Mouse (Mus musculus) hindbrain, embryonic 15.5 days (tissue): ENCODE measurements around the gene Cdk1. TPM values are rescaled to one million over a fixed set of nuclear protein-coding genes. Genes with fewer than 3 reads are reported as not detected.

ENCODE experiments used
- ATAC-seq: fragments of 200-750 bp; cut with Nextera tagmentation; 2 replicates; pipeline ENCODE4 v1.8.0; 2017; ENCODE audit warnings: low read depth, moderate number of reproducible peaks, moderate TSS enrichment; ENCODE audit not compliant: low FRiP score
- H3K27ac ChIP-seq: fragments of 300-500 bp; sonication (generic); replicated peaks from 2 replicates; pipeline ENCODE4 v1.5.1; 2015; ENCODE audit warnings: mild to moderate bottlenecking, inconsistent platforms
- H3K27me3 ChIP-seq: fragments of 300-500 bp; sonication (generic); 2 replicates; pipeline ENCODE4 v1.6.1; 2015; ENCODE audit warnings: control low read depth, inconsistent platforms
- H3K36me3 ChIP-seq: fragments of 300-500 bp; sonication (generic); 2 replicates; pipeline ENCODE4 v1.6.1; 2015; ENCODE audit warnings: control low read depth, inconsistent platforms
- H3K4me1 ChIP-seq: fragments of 300-500 bp; sonication (generic); replicated peaks from 2 replicates; pipeline ENCODE4 v1.6.1; 2015; ENCODE audit warnings: control low read depth, inconsistent platforms
- H3K4me2 ChIP-seq: fragments of 300-500 bp; sonication (generic); 2 replicates; pipeline ENCODE4 v1.6.1; 2015; ENCODE audit warnings: moderate library complexity, mild to moderate bottlenecking, inconsistent platforms
- H3K4me3 ChIP-seq: fragments of 300-500 bp; sonication (generic); 2 replicates; pipeline ENCODE4 v1.5.1; 2015; ENCODE audit warnings: mild to moderate bottlenecking, inconsistent platforms
- H3K9ac ChIP-seq: fragments of 300-500 bp; sonication (generic); 2 replicates; pipeline ENCODE4 v1.6.1; 2015; ENCODE audit warnings: inconsistent platforms
- H3K9me3 ChIP-seq: fragments of 300-500 bp; sonication (generic); 2 replicates; pipeline ENCODE4 v1.6.1; 2016; ENCODE audit warnings: control low read depth, inconsistent platforms
- WGBS: fragments of 180-500 bp; shearing (Covaris S2); methylation state at CpG from one replicate; pipeline ENCODE4 v1.1.7; 2015; 5-methylcytosine and 5-hydroxymethylcytosine counted together
- polyA plus RNA-seq: library from polyadenylated mRNA; unstranded; fragments of >200 nt; fragmentation: Nextera tagmentation; extraction: Ambion mirVana; gene quantifications from 2 replicates; pipeline ENCODE4 v1.2.1, GENCODE M21; 2015

Gene Cdk1
- 77.9 and 99.6 TPM in 2 replicates for polyA plus RNA-seq

DNA sequence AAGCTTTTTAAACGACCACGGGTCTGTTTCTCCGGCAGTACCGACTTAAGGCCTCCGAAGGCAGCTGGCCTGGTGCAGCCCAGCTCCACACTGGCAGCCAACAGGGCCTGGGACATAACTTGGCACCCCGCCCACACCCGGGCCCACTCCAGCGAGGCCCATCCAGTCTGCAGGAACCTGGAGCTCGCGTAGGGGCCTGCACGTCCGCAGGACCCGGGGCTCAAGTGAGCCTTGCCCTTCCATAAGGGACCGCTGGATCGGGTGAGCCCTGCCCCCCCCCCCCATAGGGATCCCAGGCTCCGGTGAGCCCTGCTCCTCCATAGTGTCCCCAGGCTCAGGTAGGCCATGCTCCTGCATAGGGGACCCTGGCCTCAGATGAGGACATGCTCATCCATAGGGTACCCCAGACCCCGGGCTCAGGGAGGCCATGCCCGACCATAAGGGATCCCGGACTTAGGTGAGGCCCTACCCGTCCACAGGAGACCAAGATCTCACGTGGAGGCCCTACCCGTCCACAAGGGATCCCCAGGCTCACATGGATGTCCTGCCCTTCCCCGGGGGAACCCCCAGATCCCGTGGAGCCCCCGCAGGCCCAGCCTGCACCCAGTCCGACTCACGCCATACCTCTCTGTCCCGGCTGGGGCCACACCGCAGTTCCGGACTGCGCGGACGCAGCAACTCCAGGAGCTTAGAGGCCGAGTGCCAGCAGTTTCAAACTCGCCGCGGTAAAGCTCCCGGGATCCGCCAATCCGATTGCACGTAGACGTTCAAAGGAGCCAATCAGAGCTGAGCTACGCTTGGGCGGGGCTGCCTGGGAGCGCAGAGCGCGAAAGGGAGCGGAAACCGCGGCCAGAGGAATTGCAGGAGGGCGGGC lies at the start of gene Cdk1:
Cdk1 (minus strand) TSS at position 727 of the 874 bp plus-strand sequence.
- under 1% methylated on average over 51 of the region's 51 CpGs for WGBS

DNA sequence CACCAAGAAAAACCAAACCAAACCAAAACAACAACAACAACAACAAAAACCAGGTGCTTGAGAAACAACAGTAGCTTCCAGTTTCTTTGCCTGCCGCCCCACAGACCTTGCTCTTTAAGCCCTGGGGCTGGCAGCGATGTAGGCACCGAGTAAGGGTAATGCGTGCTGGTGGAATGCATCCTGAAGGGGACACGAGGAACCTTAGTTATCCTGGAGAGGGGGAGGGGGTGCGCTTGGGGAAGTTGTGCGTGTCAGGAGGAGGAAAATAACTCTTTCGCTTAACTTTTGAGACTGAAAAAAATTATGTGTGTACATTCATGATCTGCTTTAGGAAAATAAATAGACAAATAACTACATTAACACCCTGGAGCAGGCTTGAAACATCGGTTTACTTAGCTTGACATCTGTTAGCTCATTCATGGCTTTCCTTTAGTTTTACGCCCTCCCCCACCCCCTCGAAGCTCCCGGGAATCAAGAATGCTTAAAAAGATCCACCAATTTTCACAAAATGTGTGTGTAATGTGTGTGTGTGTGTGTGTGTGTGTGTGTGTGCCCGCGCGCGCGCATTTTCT lies 47.2 kb upstream of the Cdk1 start:
- peak overlapping the region; percentile 76 for H3K4me3 ChIP-seq
- no peaks in the 10 kb centered on the region for H3K36me3 ChIP-seq
- peak overlapping the region; percentile 100 for H3K4me2 ChIP-seq
- H3K27ac ChIP-seq: no peak overlapping the region
- H3K9me3 ChIP-seq: no peaks in the 10 kb centered on the region
- H3K27me3 ChIP-seq: peaks cover 39% of the 10 kb centered on the region
- WGBS: 2% methylated on average over 17 of the region's 17 CpGs
- peak overlapping the region; percentile 46; the same call in 1 of the 2 replicates for H3K9ac ChIP-seq
- no peak for ATAC-seq
- peaks cover 28% of the 10 kb centered on the region for H3K4me1 ChIP-seq

More for the DNA sequence above, at the start of gene Cdk1:
- Histone ChIP-seq H3K36me3 (no peaks in the 10 kb centered on the region), H3K4me2 (peak within 1 kb of the TSS; percentile 97), H3K27ac (peak within 1 kb of the TSS; percentile 64), H3K9ac (peak within 1 kb of the TSS; percentile 39), H3K4me3 (peak within 1 kb of the TSS; percentile 53), H3K27me3 (no peaks in the 10 kb centered on the region), H3K4me1 (peaks cover 13% of the 10 kb centered on the region), H3K9me3 (no peaks in the 10 kb centered on the region)
- peak; percentile 97 for ATAC-seq

DNA sequence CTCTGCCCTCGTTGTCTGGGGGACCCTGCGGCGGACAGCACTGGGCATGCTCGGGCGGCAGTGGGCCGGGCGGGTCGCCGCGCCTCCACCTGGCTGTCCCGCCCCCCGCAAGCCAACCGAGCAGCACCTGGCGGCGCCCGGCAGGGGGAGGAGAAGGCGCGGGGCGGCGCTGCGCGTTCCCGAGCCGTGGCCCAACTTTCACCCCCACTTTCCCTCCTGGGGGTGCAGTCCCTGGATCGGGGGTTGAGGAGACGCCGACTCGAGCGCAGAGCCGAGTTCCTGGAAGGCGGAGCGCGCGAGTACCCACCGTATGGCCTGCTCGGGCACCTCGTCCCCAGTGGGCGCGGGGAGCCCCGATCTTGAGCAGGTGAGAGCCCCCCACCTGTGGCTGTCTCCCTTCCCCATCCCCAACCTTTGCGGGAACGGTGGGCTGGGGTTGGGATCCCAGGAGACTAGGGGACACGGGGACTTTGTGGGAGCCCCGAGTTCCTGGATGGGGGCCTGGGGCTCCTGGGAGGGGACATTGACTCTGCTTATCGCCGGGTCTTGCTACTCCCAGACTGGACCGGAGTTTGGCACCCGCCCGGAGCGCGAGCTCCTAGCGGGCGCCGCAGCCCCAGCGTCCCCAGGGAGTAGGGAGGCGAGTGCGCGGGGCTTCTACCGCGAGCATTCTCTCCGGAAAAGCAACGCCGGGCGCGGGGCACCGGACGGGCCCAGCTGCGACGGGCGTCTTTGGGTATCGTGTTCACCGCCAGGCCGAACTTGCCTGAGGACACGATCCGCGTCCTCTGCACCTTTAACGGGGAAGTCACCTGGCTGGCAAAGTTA lies 46.2 kb upstream of the Cdk1 start, which contains the start of gene Ank3:
Ank3 (plus strand) TSS at position 11 of the 828 bp plus-strand sequence.
- Histone ChIP-seq H3K36me3 (no peaks in the 10 kb centered on the region), H3K27ac (no peak within 1 kb of the TSS), H3K4me2 (peak within 1 kb of the TSS; percentile 100), H3K9me3 (no peaks in the 10 kb centered on the region), H3K9ac (peak within 1 kb of the TSS; percentile 46), H3K27me3 (peaks cover 39% of the 10 kb centered on the region), H3K4me1 (peaks cover 28% of the 10 kb centered on the region), H3K4me3 (peak within 1 kb of the TSS; percentile 76)
- ATAC-seq: peak; percentile 63; the same call in 1 of the 2 replicates
- under 1% methylated on average over 69 of the region's 77 CpGs for WGBS

DNA sequence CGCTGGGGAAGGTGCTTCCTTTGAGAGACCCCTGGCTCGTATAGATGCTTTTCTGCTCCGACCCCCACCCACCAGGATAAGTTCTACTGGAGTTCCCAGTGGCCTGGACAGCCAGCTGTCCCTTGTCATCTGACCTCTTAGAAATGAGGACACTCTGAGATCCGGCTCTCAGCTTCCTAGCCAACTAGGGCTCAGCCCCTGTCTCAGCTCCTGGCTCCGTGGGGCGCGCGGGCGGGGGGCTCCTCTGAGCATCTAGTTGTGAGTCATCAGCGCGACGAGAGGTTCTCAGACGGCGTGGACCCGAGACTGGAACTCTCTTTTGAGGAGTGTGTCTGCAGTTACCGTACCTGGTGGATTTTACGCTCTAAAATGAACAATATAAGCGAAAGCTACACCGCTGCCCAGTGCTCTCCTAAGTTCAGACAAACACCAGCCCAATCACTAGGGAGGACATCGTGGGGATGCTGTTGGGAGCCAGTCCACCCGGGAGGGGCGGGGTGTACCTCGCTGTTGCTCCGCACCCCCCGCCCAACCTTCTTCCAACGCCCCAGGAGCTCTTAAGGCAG lies 45.5 kb upstream of the Cdk1 start:
- H3K9ac ChIP-seq: peak overlapping the region; percentile 46

DNA sequence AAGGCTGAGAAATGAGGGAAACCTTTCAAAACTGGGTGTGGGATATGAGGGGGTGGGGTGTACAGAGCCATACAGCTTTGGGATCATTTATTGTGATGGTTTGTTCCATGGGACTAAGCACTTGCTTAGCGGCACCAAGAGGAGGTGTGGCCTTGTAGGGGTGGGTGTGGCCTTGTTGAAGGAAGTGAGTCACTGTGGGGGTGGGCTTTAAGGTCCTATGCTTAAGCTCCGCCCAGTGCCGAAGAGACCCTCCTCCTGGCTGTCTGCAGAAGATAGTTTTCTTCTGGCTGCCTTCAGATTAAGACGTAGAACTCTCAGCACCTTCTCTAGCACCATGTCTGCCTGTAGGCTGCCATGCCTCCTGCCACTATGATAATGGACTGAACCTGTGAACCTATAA lies 36.8 kb upstream of the Cdk1 start:
- 92% methylated on average over 4 of the region's 4 CpGs for WGBS
- ATAC-seq: no peak
- no peak overlapping the region for H3K27ac ChIP-seq

More for the DNA sequence above, 45.5 kb upstream of the Cdk1 start:
- peak overlapping the region; percentile 100 for H3K4me2 ChIP-seq
- no peaks in the 10 kb centered on the region for H3K36me3 ChIP-seq
- H3K9me3 ChIP-seq: no peaks in the 10 kb centered on the region
- peaks cover 39% of the 10 kb centered on the region for H3K27me3 ChIP-seq
- peaks cover 28% of the 10 kb centered on the region for H3K4me1 ChIP-seq
- H3K4me3 ChIP-seq: peak overlapping the region; percentile 76
- WGBS: 1% methylated on average over 26 of the region's 26 CpGs
- ATAC-seq: peak; percentile 30; the same call in 1 of the 2 replicates
- no peak overlapping the region for H3K27ac ChIP-seq

DNA sequence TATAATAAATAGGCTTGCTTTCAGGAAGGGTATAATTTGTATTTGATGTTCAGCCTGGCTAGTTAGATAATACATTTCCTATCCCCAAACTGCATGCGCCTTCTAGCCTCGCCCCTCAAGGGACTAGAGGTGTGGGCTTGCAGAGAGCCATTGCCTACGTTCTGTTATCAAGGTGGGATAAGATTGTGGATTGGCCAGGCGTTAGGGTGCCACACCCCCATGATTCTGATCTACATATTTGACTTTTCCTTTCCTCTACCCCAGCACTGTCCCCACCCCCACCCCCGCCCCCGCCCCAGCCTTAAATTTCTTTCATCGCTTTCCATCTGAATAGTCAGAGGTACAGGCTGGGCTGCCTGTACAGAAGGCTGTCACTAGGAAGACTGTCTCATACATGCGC lies 34.0 kb upstream of the Cdk1 start:
- Histone ChIP-seq H3K4me3 (no peak overlapping the region), H3K4me1 (no peaks in the 10 kb centered on the region), H3K9ac (no peak overlapping the region), H3K36me3 (no peaks in the 10 kb centered on the region), H3K4me2 (no peak overlapping the region), H3K9me3 (no peaks in the 10 kb centered on the region), H3K27ac (no peak overlapping the region), H3K27me3 (no peaks in the 10 kb centered on the region)
- 82% methylated on average over 8 of the region's 8 CpGs for WGBS
- no peak for ATAC-seq

More for the DNA sequence above, 36.8 kb upstream of the Cdk1 start:
- H3K4me3 ChIP-seq: no peak overlapping the region
- no peaks in the 10 kb centered on the region for H3K36me3 ChIP-seq
- no peak overlapping the region for H3K9ac ChIP-seq
- H3K4me1 ChIP-seq: no peaks in the 10 kb centered on the region
- H3K4me2 ChIP-seq: no peak overlapping the region
- H3K9me3 ChIP-seq: no peaks in the 10 kb centered on the region
- H3K27me3 ChIP-seq: no peaks in the 10 kb centered on the region

DNA sequence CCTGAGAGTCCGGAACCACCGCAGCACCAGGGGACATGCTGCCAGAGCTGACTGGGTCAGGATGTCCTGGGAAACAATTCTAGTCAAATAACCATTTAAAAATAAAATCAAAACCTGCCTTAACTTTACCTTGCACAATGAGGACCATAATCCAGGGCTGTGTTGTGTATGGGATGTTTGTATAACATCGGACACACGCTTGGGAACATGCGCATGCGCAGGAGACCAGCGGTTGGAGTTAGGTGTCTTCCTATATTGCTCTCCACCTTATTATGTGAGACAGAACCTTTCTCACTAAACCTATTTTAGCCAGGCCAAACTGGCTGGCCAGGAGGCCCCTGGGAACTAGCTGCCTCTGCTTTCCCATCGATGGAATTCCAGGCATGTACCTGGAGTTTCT lies 32.4 kb upstream of the Cdk1 start:
- Histone ChIP-seq H3K36me3 (no peaks in the 10 kb centered on the region), H3K27me3 (no peaks in the 10 kb centered on the region), H3K4me1 (no peaks in the 10 kb centered on the region), H3K9ac (no peak overlapping the region), H3K9me3 (no peaks in the 10 kb centered on the region), H3K4me3 (no peak overlapping the region), H3K27ac (no peak overlapping the region), H3K4me2 (no peak overlapping the region)
- 91% methylated on average over 8 of the region's 8 CpGs for WGBS
- no peak for ATAC-seq

DNA sequence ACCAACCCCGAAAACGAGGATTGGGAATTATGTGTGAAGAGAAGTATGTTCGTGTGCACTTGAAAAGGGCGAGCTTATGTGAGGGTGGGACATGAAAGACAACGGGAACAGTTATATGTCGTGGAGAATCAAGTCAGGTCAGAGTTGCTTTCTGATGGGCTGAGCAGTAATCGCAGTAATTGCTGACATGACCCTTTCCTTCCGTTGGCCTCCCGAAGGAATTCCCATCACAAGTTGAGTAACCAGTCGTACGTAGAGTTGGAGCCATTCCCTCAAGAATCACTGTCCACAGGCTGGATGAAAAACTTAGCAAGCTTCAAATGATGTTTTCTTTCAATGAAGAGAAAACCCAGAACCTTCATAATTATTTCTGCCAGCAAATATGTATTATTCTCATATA lies 31.9 kb upstream of the Cdk1 start:
- Histone ChIP-seq H3K9me3 (no peaks in the 10 kb centered on the region), H3K27me3 (no peaks in the 10 kb centered on the region), H3K9ac (no peak overlapping the region), H3K4me1 (no peaks in the 10 kb centered on the region), H3K4me3 (no peak overlapping the region), H3K36me3 (no peaks in the 10 kb centered on the region), H3K27ac (no peak overlapping the region), H3K4me2 (no peak overlapping the region)
- ATAC-seq: no peak
- WGBS: 86% methylated on average over 11 of the region's 11 CpGs

DNA sequence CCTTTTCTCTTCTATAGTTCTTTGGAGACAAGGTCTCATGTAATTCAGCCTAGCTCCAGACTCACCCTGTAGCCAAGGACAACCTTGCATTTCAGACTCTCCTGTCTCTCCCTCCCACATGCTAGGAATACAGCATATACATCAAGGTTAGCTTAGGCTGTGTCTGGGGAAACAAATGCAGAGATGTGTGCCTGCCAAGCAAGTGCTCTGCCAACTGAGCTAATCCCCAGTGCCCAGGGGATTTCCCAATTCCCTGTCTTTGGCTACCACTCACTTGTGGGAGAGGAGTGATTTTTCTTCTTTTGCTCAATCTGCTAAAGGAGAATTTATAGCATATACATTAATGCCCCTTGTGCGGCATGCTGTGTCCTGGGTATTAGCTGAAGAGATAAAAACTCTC lies 30.4 kb upstream of the Cdk1 start:
- H3K4me1 ChIP-seq: no peaks in the 10 kb centered on the region
- no peak for ATAC-seq
- 71% methylated on average over 1 of the region's 1 CpGs for WGBS

DNA sequence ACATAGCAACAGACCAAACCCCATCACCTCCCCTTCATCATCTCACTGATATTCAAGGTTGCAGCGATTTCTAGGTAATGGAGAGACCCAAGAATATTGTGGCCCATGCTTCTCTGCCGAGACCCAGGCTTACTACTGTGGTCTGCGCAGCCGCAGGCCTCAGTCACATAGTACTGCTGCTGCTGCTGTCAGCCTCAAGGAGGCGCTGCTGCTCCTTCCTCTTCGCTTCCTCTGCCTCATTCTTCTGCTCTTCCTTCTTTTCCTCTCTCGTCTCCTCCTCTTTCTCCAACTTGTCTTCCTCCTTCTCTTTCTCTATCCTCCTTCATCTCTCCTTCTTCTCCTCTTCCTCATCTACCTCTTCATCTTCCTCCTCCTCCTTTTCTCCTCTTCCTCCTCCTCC lies 22.4 kb upstream of the Cdk1 start:
- H3K36me3 ChIP-seq: no peaks in the 10 kb centered on the region
- H3K9ac ChIP-seq: no peak overlapping the region
- ATAC-seq: no peak
- H3K4me3 ChIP-seq: no peak overlapping the region
- H3K27me3 ChIP-seq: no peaks in the 10 kb centered on the region
- no peaks in the 10 kb centered on the region for H3K4me1 ChIP-seq
- H3K9me3 ChIP-seq: no peaks in the 10 kb centered on the region
- 47% methylated on average over 7 of the region's 7 CpGs for WGBS
- H3K4me2 ChIP-seq: no peak overlapping the region
- H3K27ac ChIP-seq: no peak overlapping the region

More for the DNA sequence above, 30.4 kb upstream of the Cdk1 start:
- no peak overlapping the region for H3K4me3 ChIP-seq
- no peaks in the 10 kb centered on the region for H3K36me3 ChIP-seq
- no peaks in the 10 kb centered on the region for H3K27me3 ChIP-seq
- H3K9ac ChIP-seq: no peak overlapping the region
- H3K4me2 ChIP-seq: no peak overlapping the region
- no peak overlapping the region for H3K27ac ChIP-seq
- no peaks in the 10 kb centered on the region for H3K9me3 ChIP-seq

DNA sequence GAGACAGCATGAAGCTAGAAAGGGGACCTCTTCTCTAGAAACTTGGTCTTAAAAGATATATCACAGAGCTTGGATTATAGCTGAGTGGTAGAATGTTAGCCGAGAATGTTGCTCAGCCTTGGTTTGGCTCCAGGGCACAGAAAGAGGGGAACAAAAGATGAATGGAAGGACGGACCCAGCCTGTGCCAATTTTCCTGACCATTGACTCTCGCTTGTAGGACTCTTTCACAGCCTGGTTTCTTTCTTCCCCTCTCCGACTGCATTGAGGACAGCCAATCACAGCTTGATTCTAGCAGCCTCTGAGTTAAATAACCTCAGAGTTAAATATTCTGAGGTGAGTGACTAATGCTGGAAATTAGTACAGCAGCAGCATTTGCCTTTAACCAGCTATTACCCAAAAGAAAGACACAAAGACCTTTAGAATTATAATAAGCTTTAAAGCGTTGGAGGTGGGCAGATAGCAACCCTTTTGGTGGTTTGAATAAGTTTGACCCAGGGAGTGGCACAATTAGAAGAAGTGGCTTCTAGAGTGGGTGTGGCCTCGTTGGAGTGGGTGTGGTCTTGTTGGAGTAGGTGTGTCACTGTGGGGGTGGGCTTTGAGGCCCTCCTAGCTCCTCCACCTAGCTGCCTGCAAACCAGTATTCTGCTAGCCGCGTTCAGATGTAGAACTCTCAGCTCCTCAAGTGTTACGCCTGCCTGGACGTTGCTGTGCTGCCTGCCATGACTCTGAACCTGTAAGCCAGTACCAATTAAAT lies 21.2 kb upstream of the Cdk1 start:
- WGBS: 56% methylated on average over 10 of the region's 10 CpGs
- ATAC-seq: no peak
- no peak overlapping the region for H3K9ac ChIP-seq
- H3K4me1 ChIP-seq: no peaks in the 10 kb centered on the region
- H3K27me3 ChIP-seq: no peaks in the 10 kb centered on the region
- H3K36me3 ChIP-seq: no peaks in the 10 kb centered on the region
- H3K27ac ChIP-seq: no peak overlapping the region
- H3K9me3 ChIP-seq: no peaks in the 10 kb centered on the region
- H3K4me2 ChIP-seq: no peak overlapping the region
- H3K4me3 ChIP-seq: no peak overlapping the region
